Mouse (Mus musculus) hindbrain, embryonic 16.5 days (tissue): ENCODE data around the gene Ppp1r3f. TPM values are rescaled to one million over a fixed set of nuclear protein-coding genes. Genes with fewer than 3 reads are reported as not detected.

Experiments
- ATAC-seq: fragments of 200-750 bp; cut with Nextera tagmentation; 2 replicates; pipeline ENCODE4 v1.8.0; 2017; ENCODE audit warnings: moderate TSS enrichment, moderate library complexity
- H3K27ac ChIP-seq: fragments of 300-500 bp; sonication (generic); 2 replicates; pipeline ENCODE4 v1.5.1; 2014; ENCODE audit warnings: low read depth, mild to moderate bottlenecking, control low read depth, low read length, moderate library complexity
- H3K27me3 ChIP-seq: fragments of 300-500 bp; sonication (generic); replicated peaks from 2 replicates; pipeline ENCODE4 v1.6.1; 2014; ENCODE audit warnings: low read length; ENCODE audit not compliant: control insufficient read depth, insufficient read depth
- H3K36me3 ChIP-seq: fragments of 300-500 bp; sonication (generic); 2 replicates; pipeline ENCODE4 v1.6.1; 2014; ENCODE audit warnings: mild to moderate bottlenecking, low read length, moderate library complexity, mixed read lengths; ENCODE audit not compliant: control insufficient read depth, insufficient read depth
- H3K4me1 ChIP-seq: fragments of 300-500 bp; sonication (generic); 2 replicates; pipeline ENCODE4 v1.6.1; 2014; ENCODE audit warnings: low read depth, low read length; ENCODE audit not compliant: control insufficient read depth, insufficient read depth
- H3K4me2 ChIP-seq: fragments of 300-500 bp; sonication (generic); 2 replicates; pipeline ENCODE4 v1.6.1; 2014; ENCODE audit warnings: mild to moderate bottlenecking, low read length, control low read depth, moderate library complexity
- H3K4me3 ChIP-seq: fragments of 300-500 bp; sonication (generic); 2 replicates; pipeline ENCODE4 v1.5.1; 2014; ENCODE audit warnings: mild to moderate bottlenecking, low read length, control low read depth, moderate library complexity
- H3K9ac ChIP-seq: fragments of 300-500 bp; sonication (generic); 2 replicates; pipeline ENCODE4 v1.6.1; 2014; ENCODE audit warnings: low read depth, mild to moderate bottlenecking, control low read depth, low read length, moderate library complexity
- H3K9me3 ChIP-seq: fragments of 300-500 bp; sonication (generic); 2 replicates; pipeline ENCODE4 v1.6.1; 2014; ENCODE audit warnings: mild to moderate bottlenecking, low read length, moderate library complexity; ENCODE audit not compliant: control insufficient read depth
- WGBS: fragments of 180-500 bp; shearing (Covaris S2); extraction: QIAGEN DNeasy Blood & Tissue Kit; methylation state at CpG from one replicate; pipeline ENCODE4 v1.1.7; 2014; 5-methylcytosine and 5-hydroxymethylcytosine counted together
- polyA plus RNA-seq: library from polyadenylated mRNA; unstranded; fragments of >200 nt; fragmentation: Nextera tagmentation; extraction: Ambion mirVana; gene quantifications from 2 replicates; pipeline ENCODE4 v1.2.1, GENCODE M21; 2015

Gene Ppp1r3f
- polyA plus RNA-seq: 7.1 and 8.7 TPM in 2 replicates

DNA sequence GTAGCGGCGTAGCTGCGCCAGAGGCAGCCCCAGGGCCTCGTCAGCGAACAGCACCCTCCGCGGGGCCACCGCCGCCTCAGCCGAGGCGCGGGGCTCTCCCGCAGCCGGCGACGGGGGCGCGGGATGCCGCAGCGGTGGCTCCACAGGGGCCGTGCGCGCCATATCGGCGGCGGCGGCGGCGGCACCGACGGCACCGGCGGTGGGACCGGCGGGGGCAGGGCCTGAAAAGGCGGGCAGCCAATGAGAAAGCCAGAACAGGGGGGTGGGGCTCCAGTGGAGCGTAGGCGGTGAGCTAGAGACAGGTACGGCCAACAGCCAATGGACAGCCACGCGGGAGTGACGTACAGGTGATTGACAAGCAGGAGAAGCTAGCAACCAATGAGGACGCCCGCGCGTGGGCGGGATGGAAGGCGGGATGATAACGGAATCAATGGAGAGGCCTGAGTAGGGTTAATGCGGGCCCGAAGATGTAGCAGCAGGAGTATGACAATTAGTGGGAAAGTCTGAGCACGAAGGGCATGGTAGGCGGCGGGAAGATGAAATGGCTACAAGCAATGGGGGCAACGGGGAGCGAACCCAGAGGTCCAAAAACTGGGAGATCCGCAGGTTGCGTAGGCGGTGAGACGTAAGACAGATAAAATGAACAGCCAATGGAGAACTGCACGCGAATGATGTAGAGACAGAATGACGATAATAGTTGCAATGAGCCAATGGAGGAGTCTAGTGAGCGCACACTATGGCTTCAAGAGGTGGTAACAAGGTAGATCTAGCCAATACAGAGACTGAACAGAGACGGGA, at the start of gene Ppp1r3f:
Gene Ppp1r3f (minus strand): TSS at position 197 of the 798 bp plus-strand sequence.
- peaks cover 10% of the 10 kb centered on the region for H3K4me1 ChIP-seq
- H3K9me3 ChIP-seq: no peaks in the 10 kb centered on the region
- peak within 1 kb of the TSS; percentile 79 for H3K9ac ChIP-seq
- H3K27ac ChIP-seq: peak within 1 kb of the TSS; percentile 95
- WGBS: 18% methylated on average over 51 of the region's 65 CpGs
- peak within 1 kb of the TSS; percentile 61 for H3K4me3 ChIP-seq
- no peaks in the 10 kb centered on the region for H3K36me3 ChIP-seq
- H3K4me2 ChIP-seq: peak within 1 kb of the TSS; percentile 71
- H3K27me3 ChIP-seq: no peaks in the 10 kb centered on the region
- peak; percentile 97 for ATAC-seq

DNA sequence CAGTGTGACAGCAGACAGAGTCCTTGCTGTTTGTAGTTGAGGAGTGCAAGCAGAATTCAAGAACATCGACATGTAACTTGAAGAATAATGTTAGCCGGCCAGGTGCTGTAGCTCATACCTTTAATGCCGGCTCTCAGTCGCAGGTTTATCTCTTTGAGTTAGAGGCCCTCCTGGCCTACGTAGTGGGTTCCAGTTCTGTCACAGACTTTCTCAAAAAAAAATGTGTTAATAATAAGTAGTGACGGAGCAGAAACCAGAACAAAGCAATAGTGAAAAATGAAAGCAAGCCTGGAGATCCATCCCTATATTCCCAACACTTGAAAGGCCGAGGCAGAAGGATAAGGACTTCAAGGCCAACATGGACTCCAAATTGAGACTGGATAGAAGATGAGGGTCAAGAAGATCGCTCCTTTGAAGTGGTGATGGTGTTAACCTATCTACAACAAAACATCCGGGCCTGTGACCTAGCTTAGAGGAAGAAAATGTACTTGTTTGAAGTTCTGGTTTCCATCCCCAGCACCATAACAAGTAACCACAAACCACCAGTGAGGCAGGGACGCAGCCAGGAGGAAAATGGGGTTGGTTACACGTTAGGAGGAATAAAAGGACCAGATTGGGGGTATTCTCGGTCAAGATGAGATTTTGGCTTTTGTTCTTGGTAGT, 43.9 kb upstream of the Ppp1r3f start:
- H3K27me3 ChIP-seq: no peaks in the 10 kb centered on the region
- H3K4me2 ChIP-seq: no peak overlapping the region
- no peaks in the 10 kb centered on the region for H3K9me3 ChIP-seq
- no peak overlapping the region for H3K9ac ChIP-seq
- ATAC-seq: no peak
- H3K36me3 ChIP-seq: no peaks in the 10 kb centered on the region
- no peak overlapping the region for H3K27ac ChIP-seq
- no peaks in the 10 kb centered on the region for H3K4me1 ChIP-seq
- no peak overlapping the region for H3K4me3 ChIP-seq
- WGBS: 78% methylated on average over 12 of the region's 12 CpGs

DNA sequence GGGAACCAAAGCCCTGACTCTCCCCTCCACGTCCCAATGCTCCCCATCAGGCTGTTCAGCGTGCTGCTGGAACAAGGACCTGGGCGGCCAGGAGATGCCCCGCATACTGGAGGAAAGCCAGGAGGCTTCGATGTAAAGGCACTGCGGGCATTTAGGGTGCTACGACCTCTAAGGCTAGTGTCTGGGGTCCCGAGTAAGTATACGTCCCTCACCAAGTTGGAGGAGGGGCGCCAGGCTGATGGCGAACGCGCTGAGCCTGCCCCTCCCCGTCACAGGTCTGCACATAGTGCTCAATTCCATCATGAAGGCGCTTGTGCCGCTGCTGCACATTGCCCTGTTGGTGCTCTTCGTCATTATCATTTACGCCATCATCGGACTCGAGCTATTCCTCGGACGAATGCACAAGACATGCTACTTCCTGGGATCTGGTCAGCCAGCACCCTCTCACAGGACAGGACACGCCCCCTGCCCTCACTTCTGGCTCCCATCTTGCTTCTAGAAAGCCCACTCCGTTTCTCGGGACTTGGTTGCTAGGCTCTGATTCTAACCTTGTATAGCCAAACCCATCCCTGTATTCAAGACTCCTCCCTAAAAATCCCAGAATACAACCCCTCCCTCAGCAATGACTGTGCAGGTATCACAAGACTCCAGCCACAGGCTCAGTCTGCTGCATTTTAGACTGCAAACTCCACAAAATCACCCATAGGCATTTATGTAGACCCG, 36.6 kb upstream of the Ppp1r3f start:
- Histone ChIP-seq H3K4me3 (peak overlapping the region; percentile 43), H3K9ac (peak overlapping the region; percentile 64), H3K27ac (peak overlapping the region; percentile 59), H3K4me2 (peak overlapping the region; percentile 68), H3K9me3 (no peaks in the 10 kb centered on the region), H3K36me3 (no peaks in the 10 kb centered on the region), H3K4me1 (peaks cover 2% of the 10 kb centered on the region; the same call in 1 of the 2 replicates), H3K27me3 (no peaks in the 10 kb centered on the region)
- WGBS: 19% methylated on average over 23 of the region's 26 CpGs
- peak; percentile 82 for ATAC-seq

DNA sequence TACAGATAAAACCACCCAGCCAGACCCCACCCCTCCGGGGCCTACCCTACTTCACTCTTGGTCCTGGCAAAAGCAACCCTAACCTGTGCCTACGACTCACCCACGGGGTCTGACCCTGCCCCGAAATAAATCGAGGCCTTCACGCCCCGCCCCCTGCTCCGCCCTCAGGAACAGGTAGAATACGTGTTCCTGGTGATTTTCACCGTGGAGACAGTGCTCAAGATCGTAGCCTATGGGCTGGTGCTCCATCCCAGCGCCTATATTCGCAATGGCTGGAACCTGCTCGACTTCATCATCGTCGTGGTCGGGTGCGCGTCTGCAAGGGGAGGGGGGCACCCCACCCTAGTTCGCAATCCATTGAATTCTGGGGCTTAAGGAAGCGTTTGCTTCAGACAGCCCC, 36.0 kb upstream of the Ppp1r3f start:
- H3K9ac ChIP-seq: peak overlapping the region; percentile 64
- WGBS: 24% methylated on average over 21 of the region's 21 CpGs
- no peaks in the 10 kb centered on the region for H3K27me3 ChIP-seq
- H3K4me2 ChIP-seq: peak overlapping the region; percentile 68
- H3K4me3 ChIP-seq: peak overlapping the region; percentile 43
- no peaks in the 10 kb centered on the region for H3K36me3 ChIP-seq
- H3K9me3 ChIP-seq: no peaks in the 10 kb centered on the region
- peak overlapping the region; percentile 59; the same call in 1 of the 2 replicates for H3K27ac ChIP-seq
- H3K4me1 ChIP-seq: peaks cover 2% of the 10 kb centered on the region; the same call in 1 of the 2 replicates
- peak; percentile 28 for ATAC-seq

DNA sequence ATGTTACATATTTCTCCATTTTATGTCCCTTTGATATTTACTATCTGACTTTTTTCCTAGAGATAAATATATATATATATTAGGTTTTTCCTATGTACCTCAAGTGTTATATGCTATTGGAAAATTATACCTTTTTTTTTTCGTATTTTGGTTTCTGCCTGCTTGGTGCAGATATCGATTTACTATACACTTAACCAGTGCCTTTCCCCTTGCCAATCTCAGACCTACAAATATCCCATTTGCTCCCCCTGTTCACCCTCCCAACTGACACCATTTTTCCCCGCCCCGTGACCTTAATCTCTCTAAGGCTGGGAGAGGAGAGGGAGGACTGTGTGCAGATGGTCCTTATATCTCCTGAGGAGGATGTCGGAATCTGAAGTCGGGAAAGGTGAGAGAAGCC, 32.7 kb upstream of the Ppp1r3f start, which contains the start of gene Cacna1f:
Gene Cacna1f (plus strand): TSS at position 301 of the 400 bp plus-strand sequence.
- H3K9ac ChIP-seq: no peak within 1 kb of the TSS
- no peak within 1 kb of the TSS for H3K27ac ChIP-seq
- no peak within 1 kb of the TSS for H3K4me2 ChIP-seq
- 81% methylated on average over 6 of the region's 6 CpGs for WGBS
- ATAC-seq: no peak
- H3K9me3 ChIP-seq: no peaks in the 10 kb centered on the region
- peaks cover 2% of the 10 kb centered on the region; the same call in 1 of the 2 replicates for H3K4me1 ChIP-seq
- no peak within 1 kb of the TSS for H3K4me3 ChIP-seq
- no peaks in the 10 kb centered on the region for H3K27me3 ChIP-seq
- no peaks in the 10 kb centered on the region for H3K36me3 ChIP-seq

DNA sequence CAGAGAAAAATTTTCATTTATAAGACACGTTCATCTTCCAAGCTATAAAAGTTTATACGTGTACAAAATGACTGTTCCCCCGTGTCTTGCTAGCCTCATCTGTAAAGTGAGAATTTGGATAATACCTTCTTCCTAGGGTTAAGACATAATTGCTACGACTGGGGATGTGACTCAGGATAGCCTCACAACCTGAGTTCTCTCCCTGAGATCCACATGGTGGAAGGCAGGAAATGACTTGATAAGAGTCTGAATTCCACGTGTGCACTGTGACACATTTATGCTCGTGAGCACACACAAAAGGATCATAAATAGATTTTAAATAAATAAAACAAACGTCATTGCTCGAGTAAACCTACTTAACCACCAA, 31.5 kb upstream of the Ppp1r3f start:
- peak; percentile 38; the same call in 1 of the 2 replicates for ATAC-seq
- Histone ChIP-seq H3K4me2 (peak overlapping the region; percentile 12; the same call in 1 of the 2 replicates), H3K9ac (no peak overlapping the region), H3K4me3 (no peak overlapping the region), H3K4me1 (peaks cover 2% of the 10 kb centered on the region; the same call in 1 of the 2 replicates), H3K9me3 (no peaks in the 10 kb centered on the region), H3K27me3 (no peaks in the 10 kb centered on the region), H3K27ac (no peak overlapping the region), H3K36me3 (no peaks in the 10 kb centered on the region)
- 49% methylated on average over 8 of the region's 8 CpGs for WGBS

DNA sequence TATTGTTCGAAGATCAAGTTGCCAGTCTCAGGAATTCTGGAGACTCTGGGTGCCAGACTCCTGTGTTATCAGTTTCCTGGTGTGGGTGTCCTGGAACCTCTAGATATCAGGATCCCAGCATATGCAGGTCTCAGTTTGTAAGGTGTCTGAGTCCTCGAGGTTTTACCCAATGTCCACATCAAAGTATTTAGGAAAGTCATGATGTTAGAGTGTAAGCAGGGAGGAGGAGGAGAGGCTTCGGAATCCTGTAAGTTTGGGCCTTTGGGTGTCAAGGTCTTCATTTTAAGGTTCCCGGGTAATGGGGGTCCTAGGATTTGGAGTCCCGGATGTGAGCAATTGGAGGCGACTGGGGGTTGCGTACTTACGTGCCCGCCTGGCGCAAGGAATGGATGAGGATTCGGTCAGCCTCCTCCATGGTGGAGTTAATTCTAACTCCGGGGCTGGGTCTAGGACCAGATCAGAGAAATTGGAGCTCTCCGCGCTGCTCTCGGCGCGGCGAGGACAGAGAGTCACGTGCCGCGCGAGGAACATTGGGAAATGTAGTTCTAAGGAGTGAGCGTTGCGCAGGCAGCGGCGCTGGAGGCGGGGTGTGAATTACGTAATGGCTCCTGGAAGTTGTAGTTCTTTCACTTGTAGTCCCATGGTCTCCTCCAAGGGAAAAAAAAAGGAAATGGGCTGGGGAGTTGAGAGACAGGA, 30.9 kb upstream of the Ppp1r3f start, which contains the start of gene Ccdc22:
Gene Ccdc22 (minus strand): TSS at position 639 of the 696 bp plus-strand sequence.
- ATAC-seq: peak; percentile 93
- Histone ChIP-seq H3K36me3 (no peaks in the 10 kb centered on the region), H3K9ac (peak within 1 kb of the TSS; percentile 64), H3K4me2 (peak within 1 kb of the TSS; percentile 59), H3K27me3 (no peaks in the 10 kb centered on the region), H3K4me1 (peaks cover 2% of the 10 kb centered on the region; the same call in 1 of the 2 replicates), H3K4me3 (peak within 1 kb of the TSS; percentile 50), H3K9me3 (no peaks in the 10 kb centered on the region), H3K27ac (peak within 1 kb of the TSS; percentile 54; the same call in 1 of the 2 replicates)
- WGBS: 15% methylated on average over 28 of the region's 28 CpGs

DNA sequence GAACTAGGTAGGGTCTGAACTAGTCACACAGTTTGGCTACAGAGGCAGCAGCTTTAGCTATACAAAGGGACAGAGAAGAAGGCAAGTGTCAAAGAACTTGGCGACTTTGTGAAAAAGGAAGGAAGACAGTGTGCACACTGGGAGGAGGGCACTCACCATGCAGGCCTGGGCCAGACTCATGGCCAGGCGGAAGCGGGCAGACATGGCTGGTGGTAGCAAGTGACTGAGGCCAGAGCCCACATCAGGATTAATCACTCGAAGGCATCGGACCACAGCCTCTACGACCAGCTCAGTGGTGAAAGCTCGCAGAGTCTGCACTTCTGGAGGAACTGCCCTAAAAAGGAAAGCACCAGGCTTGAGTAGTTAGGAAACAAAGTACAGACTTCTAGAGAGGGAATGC, 29.9 kb upstream of the Ppp1r3f start:
- Histone ChIP-seq H3K4me1 (no peaks in the 10 kb centered on the region; the same call in 1 of the 2 replicates), H3K4me2 (no peak overlapping the region), H3K9me3 (no peaks in the 10 kb centered on the region), H3K27me3 (no peaks in the 10 kb centered on the region), H3K36me3 (peaks cover 2% of the 10 kb centered on the region; the same call in 1 of the 2 replicates), H3K9ac (no peak overlapping the region), H3K27ac (no peak overlapping the region), H3K4me3 (no peak overlapping the region)
- WGBS: 86% methylated on average over 7 of the region's 7 CpGs
- no peak for ATAC-seq
